16 mouse cellular contexts compared by ENCODE assay signal in genomic region chr12:34402065-34402464, GRCm38 (mm10).
"Had no signal": no experiment of that assay in that cellular context is flagged by ENCODE, and none has a peak within 500 bp of the region (broad histone marks: within the 10 kb centered on the region; RNA-seq: fewer than 3 reads in every experiment).

No protein-coding gene starts in this region.

- H3K9ac ChIP-seq: neural tube, embryonic 13.5 days; neural tube, embryonic 15.5 days; stomach, embryonic 15.5 days had no signal

- H3K27me3 ChIP-seq: neural tube, embryonic 13.5 days; neural tube, embryonic 15.5 days; stomach, embryonic 15.5 days had no signal

- H3K27ac ChIP-seq: neural tube, embryonic 13.5 days; neural tube, embryonic 15.5 days; stomach, embryonic 15.5 days; stomach, postnatal 0 days had no signal

- H3K4me3 ChIP-seq: neural tube, embryonic 13.5 days; neural tube, embryonic 15.5 days; stomach, embryonic 15.5 days had no signal

- DNase-seq: retina, postnatal 1 day; right cerebral cortex, adult 18-20 months; right cerebral cortex, postnatal 14 days; right cerebral cortex, postnatal 25 days; right cerebral cortex, postnatal 4 days; spleen, adult 18-20 months; thymus, adult 18-20 months; thymus, adult 2 months; thymus, postnatal 14 days; thymus, postnatal 25 days; thymus, postnatal 36 days; thymus, postnatal 4 days had no signal

- H3K4me1 ChIP-seq: neural tube, embryonic 13.5 days; neural tube, embryonic 15.5 days; stomach, embryonic 15.5 days had no signal

- H3K4me2 ChIP-seq: neural tube, embryonic 13.5 days; neural tube, embryonic 15.5 days; stomach, embryonic 15.5 days had no signal

- H3K36me3 ChIP-seq: neural tube, embryonic 13.5 days; neural tube, embryonic 15.5 days; stomach, embryonic 15.5 days had no signal

- H3K9me3 ChIP-seq: neural tube, embryonic 13.5 days; neural tube, embryonic 15.5 days; stomach, embryonic 15.5 days had no signal
